Mouse (Mus musculus): ENCODE measurements at regions not wholly inside any gene's neighbourhood (a gene's known extent, or its start where the extent isn't known, plus 50 kb on each side); places are given as distances from the start of the nearest gene placed in this dataset.

DNA sequence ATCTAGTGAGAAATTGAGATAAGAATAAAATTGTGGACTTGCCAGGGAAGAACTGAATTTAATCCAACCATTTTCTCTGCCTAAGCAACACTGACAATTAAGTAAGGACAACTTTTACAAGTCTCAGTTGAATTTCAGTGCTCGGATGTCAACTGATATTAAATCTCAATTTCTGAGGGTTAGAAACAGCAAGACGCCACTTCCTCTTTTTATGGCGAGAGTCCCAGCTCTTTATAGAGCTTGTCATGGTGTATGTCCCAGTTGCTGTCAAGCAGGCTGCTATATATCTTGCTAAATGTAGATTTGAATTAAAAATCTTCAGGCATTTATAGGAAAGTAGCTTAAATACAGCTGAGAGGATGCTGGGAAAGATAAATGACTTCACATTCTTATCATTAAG, 697.8 kb upstream of the Got2 start:
- H3K4me1 ChIP-seq, result no peaks in the 10 kb centered on the region
- H3K9me3 ChIP-seq (replicated peaks), result no peaks in the 10 kb centered on the region
- no peaks in the 10 kb centered on the region for H3K27me3 ChIP-seq (ENCODE audit: low read depth, poor library complexity, severe bottlenecking)
- no peak for DNase-seq (ENCODE audit: low spot score)
- no peak overlapping the region for H3K4me3 ChIP-seq
- 87% methylated on average over 3 of the region's 3 CpGs for WGBS
- H3K36me3 ChIP-seq, result no peaks in the 10 kb centered on the region
- H3K27ac ChIP-seq (replicated peaks), result no peak overlapping the region

DNA sequence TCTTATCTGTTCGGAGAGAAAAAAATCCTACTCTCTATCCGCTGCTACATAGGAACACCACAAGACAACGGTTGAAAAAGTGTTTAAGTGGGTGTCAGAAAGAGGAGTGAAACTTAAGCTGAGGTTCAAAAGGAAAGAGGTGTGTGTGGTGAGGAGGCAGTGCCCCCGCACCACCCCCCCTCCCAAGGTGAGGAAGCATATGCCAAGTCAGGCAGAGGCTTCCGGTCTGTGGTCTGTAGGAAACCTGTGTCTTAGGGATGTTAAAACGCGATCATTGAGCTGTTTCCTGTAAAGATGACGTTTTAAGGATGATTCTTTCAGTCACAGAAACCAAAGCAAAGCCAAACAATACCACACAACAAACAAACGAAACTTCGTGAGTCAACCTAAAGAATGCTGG, 664.2 kb upstream of the Got2 start:
- Histone ChIP-seq H3K9me3 (replicated peaks) (no peaks in the 10 kb centered on the region), H3K36me3 (no peaks in the 10 kb centered on the region), H3K4me3 (no peak overlapping the region), H3K27ac (replicated peaks) (no peak overlapping the region), H3K4me1 (no peaks in the 10 kb centered on the region), H3K27me3 (ENCODE audit: low read depth, poor library complexity, severe bottlenecking) (no peaks in the 10 kb centered on the region)
- DNase-seq (ENCODE audit: low spot score), result no peak
- WGBS, result 87% methylated on average over 10 of the region's 10 CpGs

GRCm38 (mm10) chr8:96550408-96550807, 662.1 kb upstream of the Got2 start:
- no peaks in the 10 kb centered on the region for H3K9me3 ChIP-seq (replicated peaks)
- 91% methylated on average over 2 of the region's 2 CpGs for WGBS
- H3K36me3 ChIP-seq, result no peaks in the 10 kb centered on the region
- H3K4me3 ChIP-seq, result no peak overlapping the region
- H3K4me1 ChIP-seq, result no peaks in the 10 kb centered on the region
- no peak for DNase-seq (ENCODE audit: low spot score)
- H3K27ac ChIP-seq (replicated peaks), result no peak overlapping the region
- H3K27me3 ChIP-seq (ENCODE audit: low read depth, poor library complexity, severe bottlenecking), result no peaks in the 10 kb centered on the region

- DNase-seq (ENCODE audit: low spot score), result no peak
- 93% methylated on average over 4 of the region's 4 CpGs for WGBS
- no peaks in the 10 kb centered on the region for H3K36me3 ChIP-seq
- H3K4me1 ChIP-seq, result no peaks in the 10 kb centered on the region
- H3K9me3 ChIP-seq (replicated peaks), result no peaks in the 10 kb centered on the region
- no peak overlapping the region for H3K4me3 ChIP-seq
- no peak overlapping the region for H3K27ac ChIP-seq (replicated peaks)
- no peaks in the 10 kb centered on the region for H3K27me3 ChIP-seq (ENCODE audit: low read depth, poor library complexity, severe bottlenecking)
Observed at GRCm38 (mm10) chr8:96548663-96549062, 660.3 kb upstream of the Got2 start.

DNA sequence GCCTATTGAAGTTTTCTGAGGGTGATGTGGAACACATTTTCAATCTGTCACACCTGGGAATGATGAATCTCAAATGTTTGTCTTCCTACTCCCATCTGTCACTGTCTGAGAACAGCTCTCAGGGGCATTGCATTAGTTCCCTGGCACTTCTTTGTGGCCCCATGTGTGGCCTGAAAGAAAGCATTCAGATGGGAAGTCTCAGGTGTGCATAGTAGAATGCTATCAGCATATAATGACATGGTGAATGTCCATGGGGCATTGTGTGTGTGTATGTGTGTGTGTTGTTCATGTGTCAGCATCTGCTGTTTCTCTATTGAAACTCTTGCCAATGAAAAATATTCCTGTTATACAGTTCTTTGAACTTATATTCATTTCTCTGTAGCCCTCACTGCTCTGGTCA, 659.8 kb upstream of the Got2 start:
- no peak for DNase-seq (ENCODE audit: low spot score)
- Histone ChIP-seq H3K9me3 (replicated peaks) (no peaks in the 10 kb centered on the region), H3K36me3 (no peaks in the 10 kb centered on the region), H3K4me3 (no peak overlapping the region), H3K27ac (replicated peaks) (no peak overlapping the region), H3K27me3 (ENCODE audit: low read depth, poor library complexity, severe bottlenecking) (no peaks in the 10 kb centered on the region), H3K4me1 (no peaks in the 10 kb centered on the region)

- Histone ChIP-seq H3K4me1 (no peaks in the 10 kb centered on the region), H3K4me3 (no peak overlapping the region), H3K9me3 (replicated peaks) (no peaks in the 10 kb centered on the region), H3K27ac (replicated peaks) (no peak overlapping the region), H3K36me3 (no peaks in the 10 kb centered on the region), H3K27me3 (ENCODE audit: low read depth, poor library complexity, severe bottlenecking) (no peaks in the 10 kb centered on the region)
- DNase-seq (ENCODE audit: low spot score), result no peak
- 92% methylated on average over 3 of the region's 3 CpGs for WGBS
Observed at GRCm38 (mm10) chr8:96542215-96542614, 653.9 kb upstream of the Got2 start.

DNA sequence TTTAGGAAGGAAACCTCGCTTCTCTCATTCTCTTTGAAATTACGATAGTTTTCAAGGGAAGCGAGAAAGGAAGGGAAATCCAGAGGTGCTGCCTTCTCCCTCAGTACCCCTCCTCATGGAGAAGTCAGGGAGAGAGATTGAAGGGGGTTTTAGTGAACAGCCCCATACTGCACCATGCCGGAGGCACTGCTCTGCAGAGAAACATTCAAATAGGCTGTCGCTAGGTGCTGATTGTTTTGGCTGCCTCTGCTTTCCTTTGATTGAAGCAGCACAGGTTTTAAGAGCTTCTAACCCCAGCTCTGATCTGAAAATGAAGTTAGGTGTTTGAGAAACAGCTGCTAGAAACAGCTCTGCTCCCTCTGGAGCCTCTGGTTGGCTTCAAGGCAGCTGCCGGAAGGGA, 610.5 kb upstream of the Got2 start:
- no peak overlapping the region for H3K27ac ChIP-seq (replicated peaks)
- H3K36me3 ChIP-seq, result no peaks in the 10 kb centered on the region
- H3K4me3 ChIP-seq, result no peak overlapping the region
- no peaks in the 10 kb centered on the region for H3K9me3 ChIP-seq (replicated peaks)
- WGBS, result 81% methylated on average over 6 of the region's 6 CpGs
- no peaks in the 10 kb centered on the region for H3K27me3 ChIP-seq (ENCODE audit: low read depth, poor library complexity, severe bottlenecking)
- DNase-seq (ENCODE audit: low spot score), result no peak
- no peaks in the 10 kb centered on the region for H3K4me1 ChIP-seq

DNA sequence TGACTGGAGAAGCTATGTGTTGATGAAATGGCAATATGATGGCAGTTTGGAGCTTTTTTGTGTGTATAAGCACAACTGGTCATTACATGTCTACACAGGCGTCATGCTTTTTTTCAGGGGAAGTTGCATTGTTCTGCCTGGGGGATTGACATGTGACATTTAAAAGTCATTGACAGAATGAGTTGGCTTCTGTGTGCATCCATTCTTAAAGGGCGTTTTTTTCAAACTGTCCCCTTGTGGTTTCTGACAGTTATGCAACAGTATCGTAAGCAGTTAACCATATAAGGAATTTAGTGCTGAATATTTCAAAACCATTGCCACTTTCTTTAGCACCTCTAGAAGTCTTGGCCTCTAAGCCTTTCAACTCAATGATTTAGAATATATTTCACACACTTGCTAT, 607.1 kb upstream of the Got2 start:
- Histone ChIP-seq H3K4me3 (no peak overlapping the region), H3K27ac (replicated peaks) (no peak overlapping the region), H3K27me3 (ENCODE audit: low read depth, poor library complexity, severe bottlenecking) (no peaks in the 10 kb centered on the region), H3K9me3 (replicated peaks) (no peaks in the 10 kb centered on the region), H3K4me1 (no peaks in the 10 kb centered on the region), H3K36me3 (no peaks in the 10 kb centered on the region)
- 82% methylated on average over 3 of the region's 3 CpGs for WGBS
- no peak for DNase-seq (ENCODE audit: low spot score)

DNA sequence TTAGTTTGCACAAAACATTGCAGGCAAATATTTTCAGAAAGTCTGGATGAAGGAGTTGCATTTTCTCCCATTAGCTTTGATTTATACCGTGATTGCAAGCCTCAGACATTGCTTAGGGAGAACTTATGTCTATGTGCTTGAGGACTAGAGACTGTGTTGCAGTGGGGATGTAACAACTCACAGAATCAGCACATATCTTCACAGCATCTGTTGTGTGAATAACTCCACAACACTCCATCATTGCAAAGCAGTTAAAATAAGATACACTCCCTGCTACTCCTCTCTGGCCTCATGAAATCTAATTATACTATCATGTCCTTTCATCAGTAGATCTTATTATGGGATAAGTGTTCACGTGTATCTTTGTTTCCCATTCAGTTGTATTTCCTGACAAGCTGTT, 601.5 kb upstream of the Got2 start:
- no peaks in the 10 kb centered on the region for H3K9me3 ChIP-seq (replicated peaks)
- no peak overlapping the region for H3K27ac ChIP-seq (replicated peaks)
- H3K27me3 ChIP-seq (ENCODE audit: low read depth, poor library complexity, severe bottlenecking), result no peaks in the 10 kb centered on the region
- no peak for DNase-seq (ENCODE audit: low spot score)
- WGBS, result 77% methylated on average over 2 of the region's 2 CpGs
- no peak overlapping the region for H3K4me3 ChIP-seq
- peaks cover 10% of the 10 kb centered on the region for H3K4me1 ChIP-seq
- H3K36me3 ChIP-seq, result no peaks in the 10 kb centered on the region

DNA sequence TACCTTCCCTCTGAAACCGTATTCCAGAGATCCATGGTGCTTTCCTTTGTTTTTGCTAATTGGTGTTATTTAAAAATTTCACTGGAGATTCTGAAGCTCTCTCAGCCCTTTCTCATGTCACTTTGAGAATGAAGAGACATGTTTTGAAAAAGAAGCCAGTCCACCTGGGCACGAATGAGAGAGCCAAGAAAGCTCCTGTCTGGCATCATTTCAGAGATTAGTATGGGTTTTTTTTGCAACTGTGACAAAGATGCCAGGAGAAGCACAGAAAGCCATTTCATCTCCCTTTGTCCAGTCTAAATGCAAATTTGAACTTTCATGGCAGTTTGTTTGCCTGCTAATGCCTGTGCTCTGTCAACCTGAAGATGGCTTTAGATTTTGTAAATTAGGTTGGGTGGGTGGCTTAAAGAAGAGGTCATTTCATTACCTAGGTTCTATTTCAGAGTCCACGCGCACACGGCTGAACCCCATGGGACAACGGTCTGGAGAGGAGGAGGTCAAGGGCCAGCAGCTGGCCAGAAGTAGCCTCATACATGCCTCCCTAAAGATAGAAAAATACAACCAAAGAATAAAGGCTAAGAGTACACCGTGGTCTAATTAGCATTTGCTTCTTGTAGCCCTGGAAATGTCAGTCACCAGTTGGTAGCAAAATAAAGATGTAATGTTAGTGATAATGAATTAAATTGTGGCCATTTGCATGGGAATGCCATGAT, 600.5 kb upstream of the Got2 start:
- Histone ChIP-seq H3K9me3 (replicated peaks) (no peaks in the 10 kb centered on the region), H3K36me3 (no peaks in the 10 kb centered on the region), H3K27ac (replicated peaks) (0 out of 2 replicates have a peak overlapping the region, but pooled peaks have one; percentile 13), H3K4me1 (peaks cover 10% of the 10 kb centered on the region), H3K27me3 (ENCODE audit: low read depth, poor library complexity, severe bottlenecking) (no peaks in the 10 kb centered on the region), H3K4me3 (no peak overlapping the region)
- WGBS, result 43% methylated on average over 7 of the region's 7 CpGs
- DNase-seq (ENCODE audit: low spot score), result no peak

DNA sequence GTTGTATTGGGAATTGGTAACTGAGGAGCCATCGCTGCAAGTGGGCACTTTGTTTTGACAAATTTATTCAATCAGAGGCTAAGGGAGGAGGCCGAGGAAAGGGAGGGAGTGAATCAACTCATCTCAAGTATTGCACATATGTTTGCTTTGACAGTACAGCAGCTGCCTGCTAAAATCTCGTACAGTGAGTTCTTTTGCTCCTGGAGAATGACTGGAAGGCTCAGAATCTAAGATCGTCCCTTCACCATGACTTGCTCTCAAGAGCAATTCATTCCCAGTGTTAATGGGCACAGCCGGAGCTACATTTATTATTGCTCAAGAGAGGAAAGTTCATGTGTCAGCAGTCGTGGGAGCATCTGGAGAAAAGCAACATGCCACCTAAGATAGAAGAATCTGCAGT, 567.6 kb upstream of the Got2 start:
- H3K4me3 ChIP-seq, result no peak overlapping the region
- H3K27ac ChIP-seq (replicated peaks), result no peak overlapping the region
- H3K4me1 ChIP-seq, result peaks cover 13% of the 10 kb centered on the region
- H3K36me3 ChIP-seq, result no peaks in the 10 kb centered on the region
- no peak for DNase-seq (ENCODE audit: low spot score)
- 49% methylated on average over 6 of the region's 6 CpGs for WGBS
- no peaks in the 10 kb centered on the region for H3K27me3 ChIP-seq (ENCODE audit: low read depth, poor library complexity, severe bottlenecking)
- H3K9me3 ChIP-seq (replicated peaks), result no peaks in the 10 kb centered on the region

DNA sequence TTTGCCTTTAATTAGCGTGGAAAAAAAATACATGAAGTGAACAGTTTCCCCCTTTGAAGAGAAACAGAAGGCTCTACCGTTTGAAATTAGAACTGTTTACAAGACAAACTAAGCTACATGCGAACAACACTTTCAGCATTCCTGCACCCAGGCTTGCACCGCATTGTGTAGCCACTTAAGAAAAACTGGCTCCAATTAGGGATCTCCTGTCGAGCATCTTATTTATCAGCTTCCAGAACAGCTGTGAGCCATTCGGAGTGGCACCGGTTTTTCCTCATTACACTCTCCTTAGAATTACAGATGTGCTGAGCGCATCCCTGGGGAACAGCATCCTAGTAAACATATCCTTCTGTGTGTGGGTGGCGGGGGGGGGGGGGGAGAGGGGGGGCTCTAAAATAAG, 567.0 kb upstream of the Got2 start:
- H3K27me3 ChIP-seq (ENCODE audit: low read depth, poor library complexity, severe bottlenecking), result no peaks in the 10 kb centered on the region
- H3K27ac ChIP-seq (replicated peaks), result no peak overlapping the region
- H3K4me3 ChIP-seq, result peak overlapping the region; percentile 14; the same call in 1 of the 2 replicates
- H3K4me1 ChIP-seq, result peaks cover 13% of the 10 kb centered on the region
- no peak for DNase-seq (ENCODE audit: low spot score)
- H3K36me3 ChIP-seq, result no peaks in the 10 kb centered on the region
- H3K9me3 ChIP-seq (replicated peaks), result no peaks in the 10 kb centered on the region
- 21% methylated on average over 9 of the region's 9 CpGs for WGBS

DNA sequence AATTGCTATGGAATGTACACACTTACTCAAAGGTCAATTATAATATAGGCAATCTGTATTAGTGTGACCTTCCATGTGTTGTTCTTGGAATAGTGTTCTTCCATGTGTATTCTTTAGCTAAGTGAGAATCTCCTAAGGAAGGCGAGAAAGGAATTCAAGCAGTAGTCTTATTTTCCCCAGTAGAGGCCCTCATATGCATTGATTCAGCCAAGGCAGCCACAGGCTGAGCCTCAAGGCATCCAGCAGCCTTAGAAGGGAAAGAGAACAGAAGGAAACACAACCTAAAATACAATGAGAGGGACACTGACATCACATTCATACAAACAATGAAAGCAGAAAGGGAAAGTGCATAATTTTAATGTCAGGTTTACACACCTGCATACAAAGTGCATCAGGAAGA, 541.4 kb upstream of the Got2 start:
- no peak for DNase-seq (ENCODE audit: low spot score)
- WGBS, result 63% methylated on average over 1 of the region's 1 CpGs

DNA sequence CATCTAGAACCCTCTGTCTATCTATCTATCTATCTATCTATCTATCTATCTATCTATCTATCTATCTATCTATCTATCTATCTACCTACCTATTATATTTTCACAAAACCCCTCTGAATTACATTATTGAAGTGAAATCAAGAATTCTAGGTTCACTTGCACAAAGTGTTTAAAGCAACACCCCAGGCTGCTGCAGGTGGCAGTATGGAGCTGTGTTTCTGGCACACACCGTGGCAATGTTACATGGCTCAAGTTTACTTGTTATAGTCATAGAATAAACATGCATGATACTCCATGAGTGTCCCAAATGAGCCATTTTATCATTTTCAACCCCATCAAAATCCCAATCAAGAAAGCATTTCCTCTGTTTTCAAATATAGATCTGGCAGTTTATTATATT, 538.6 kb upstream of the Got2 start:
- 88% methylated on average over 1 of the region's 1 CpGs for WGBS
- no peak for DNase-seq (ENCODE audit: low spot score)
- Histone ChIP-seq H3K27me3 (ENCODE audit: low read depth, poor library complexity, severe bottlenecking) (no peaks in the 10 kb centered on the region), H3K27ac (replicated peaks) (no peak overlapping the region), H3K9me3 (replicated peaks) (no peaks in the 10 kb centered on the region), H3K4me1 (no peaks in the 10 kb centered on the region), H3K36me3 (no peaks in the 10 kb centered on the region), H3K4me3 (no peak overlapping the region)

More for the DNA sequence above, 541.4 kb upstream of the Got2 start:
- no peak overlapping the region for H3K27ac ChIP-seq (replicated peaks)
- no peak overlapping the region for H3K4me3 ChIP-seq
- no peaks in the 10 kb centered on the region for H3K27me3 ChIP-seq (ENCODE audit: low read depth, poor library complexity, severe bottlenecking)
- H3K36me3 ChIP-seq, result no peaks in the 10 kb centered on the region
- no peaks in the 10 kb centered on the region for H3K4me1 ChIP-seq
- no peaks in the 10 kb centered on the region for H3K9me3 ChIP-seq (replicated peaks)

Data from midbrain, embryonic 10.5 days (tissue).